Mouse (Mus musculus) bone marrow, adult 2 months (tissue): Measurements from ENCODE around the gene Exoc4.

Experiments
- CTCF ChIP-seq: fragments of 200-500 bp; IDR thresholded peaks from 2 replicates; pipeline ENCODE4 v1.5.1; 2011; ENCODE audit warnings: low read length, control low read depth; ENCODE audit not compliant: control insufficient read depth, insufficient read depth
- POLR2A ChIP-seq: fragments of 200-500 bp; IDR thresholded peaks from 2 replicates; pipeline ENCODE4 v1.6.1; 2011; ENCODE audit warnings: low read depth, mild to moderate bottlenecking, control low read depth, low read length, borderline replicate concordance; ENCODE audit not compliant: control insufficient read depth

DNA sequence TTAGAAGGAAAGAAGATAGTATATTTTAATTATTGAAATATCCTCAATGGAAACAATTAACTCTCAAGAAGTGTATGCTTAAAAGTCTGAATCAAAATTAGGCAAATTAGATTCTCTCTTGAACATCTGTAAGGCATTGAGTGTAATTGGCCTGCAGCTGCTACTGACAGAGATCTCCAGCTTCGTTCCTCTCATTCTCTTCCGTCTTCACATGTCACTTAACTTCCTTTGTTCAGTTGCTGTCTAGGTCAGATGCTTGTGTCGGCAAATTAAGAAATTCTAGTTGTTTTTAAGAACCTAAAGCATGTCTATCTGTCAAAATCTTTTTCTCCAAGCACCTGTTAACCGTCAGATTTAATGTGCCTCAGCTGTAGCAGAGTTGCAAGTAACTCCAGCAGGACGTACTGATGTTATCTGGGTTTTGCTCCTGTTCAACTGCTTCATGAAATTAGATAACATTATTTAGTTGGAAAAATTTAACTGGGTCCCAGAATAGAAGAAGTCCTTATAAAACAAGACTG, 269.1 kb downstream of the Exoc4 start:
- TF ChIP-seq POLR2A (no peak), CTCF (no peak)
